Mouse (Mus musculus): ENCODE measurements around the gene Tcp11l2.

DNA sequence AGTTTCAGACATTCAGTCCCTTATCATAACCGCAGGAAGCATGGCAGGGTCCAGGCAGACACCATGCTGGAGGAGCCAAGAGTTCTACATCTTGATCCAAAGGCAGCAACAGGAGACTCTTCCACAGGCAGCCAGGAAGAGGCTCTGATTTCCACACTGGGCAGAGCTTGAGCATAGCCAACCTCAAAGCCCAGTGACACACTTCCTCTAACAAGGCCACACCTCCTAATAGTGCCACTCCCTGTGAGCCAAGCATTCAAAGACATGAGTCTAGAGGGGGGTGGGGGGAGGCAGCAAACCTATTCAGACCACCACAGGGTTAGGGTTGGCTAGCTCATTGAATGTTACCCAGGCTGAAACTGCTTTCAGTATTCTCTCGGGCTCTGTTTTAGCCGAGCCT, 24.6 kb upstream of the Tcp11l2 start:
- TF ChIP-seq CTCF (conservative IDR thresholded peaks at IDR 0.05; ENCODE audit: insufficient read depth, insufficient read length, low read depth, low read length) = no peak
- no peak for TF ChIP-seq POLR2A (IDR thresholded peaks at IDR 0.05; ENCODE audit: low read depth, low read length)

All from kidney, adult 2 months (tissue).